8 mouse cellular contexts compared by ENCODE assay signal in the genomic region with DNA sequence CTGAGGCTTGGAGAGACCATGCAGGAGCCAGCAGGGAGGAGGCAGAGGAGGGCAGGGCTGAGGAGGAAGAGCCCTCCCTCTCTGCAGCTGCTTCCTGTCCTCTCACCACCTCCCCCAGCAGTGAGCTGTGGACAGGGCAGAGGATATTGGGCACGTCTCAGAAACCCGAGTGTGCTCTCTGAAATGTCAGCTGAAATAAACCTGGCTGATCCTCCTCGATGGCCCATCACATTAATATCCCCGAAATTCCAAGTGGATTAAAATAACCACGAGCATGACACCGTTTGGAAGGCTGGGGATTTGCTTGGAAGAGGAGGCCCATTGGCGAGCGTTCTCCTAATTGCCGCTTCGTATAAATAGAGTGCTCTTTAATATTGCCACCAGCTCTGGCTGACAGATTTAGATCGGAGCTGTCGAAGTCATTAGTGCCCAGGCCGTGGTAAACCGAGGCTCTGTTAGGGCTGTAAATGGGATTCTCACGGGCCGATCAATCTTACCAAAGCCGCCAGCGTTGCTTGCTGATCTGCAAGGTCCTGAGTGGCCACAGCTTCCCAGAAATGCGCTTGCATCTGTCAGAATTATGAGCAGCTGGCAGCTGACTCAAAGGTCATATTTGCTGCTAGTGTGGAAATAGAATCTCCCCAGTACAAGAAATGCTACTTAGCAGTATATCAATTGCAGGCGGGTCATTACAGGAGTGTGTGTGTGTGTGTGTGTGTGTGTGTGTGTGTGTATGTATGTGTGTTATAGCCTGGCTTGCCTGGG.
A peak's percentile ranks its signal among the peaks of the same experiment; 100 is the strongest.
DNase-seq lines count a peak whose midpoint lies in the region; ATAC-seq and TF ChIP-seq lines count a peak whose summit lies in the region.

No protein-coding gene starts in this region.

- H3K9me3 ChIP-seq in intestine, postnatal 0 days (ENCODE audit: control insufficient read depth), result no peaks in the 10 kb centered on the region

- H3K27ac ChIP-seq in gastrocnemius, adult 2 months, result peak overlapping the region; percentile 92
- no peak overlapping the region for H3K27ac ChIP-seq in intestine, postnatal 0 days (ENCODE audit: low read depth, low read length)
- H3K27ac ChIP-seq in thymus, adult 2 months (ENCODE audit: control insufficient read depth, insufficient read depth, low read length), result no peak overlapping the region

- H3ac ChIP-seq in myocyte (ENCODE audit: control insufficient read depth, insufficient read length), result no peak overlapping the region

- no peaks in the 10 kb centered on the region for H3K4me1 ChIP-seq in intestine, postnatal 0 days (replicated peaks; ENCODE audit: control insufficient read depth, insufficient read depth, low read length)
- H3K4me1 ChIP-seq in thymus, adult 2 months (replicated peaks; ENCODE audit: control insufficient read depth, insufficient read depth, low read length), result peaks cover 5% of the 10 kb centered on the region

- peak; percentile 80 for ATAC-seq in intestine, postnatal 0 days

- no peaks in the 10 kb centered on the region for H3K79me2 ChIP-seq in myocyte (ENCODE audit: control insufficient read depth, insufficient read depth)

- peak overlapping the region; percentile 38 for H3K4me3 ChIP-seq in gastrocnemius, adult 2 months
- H3K4me3 ChIP-seq in intestine, postnatal 0 days (ENCODE audit: low read depth, low read length), result no peak overlapping the region
- H3K4me3 ChIP-seq in myocyte, result peak overlapping the region; percentile 1
- H3K4me3 ChIP-seq in thymus, adult 2 months (ENCODE audit: control insufficient read depth, insufficient read depth, low read length), result no peak overlapping the region

- WGBS in intestine, postnatal 0 days, result 34% methylated on average over 20 of the region's 20 CpGs
- WGBS in thymus, adult 2 months, result 62% methylated on average over 20 of the region's 20 CpGs

- no peak overlapping the region for H3K9ac ChIP-seq in intestine, postnatal 0 days (ENCODE audit: low read depth, low read length)

- H3K36me3 ChIP-seq in intestine, postnatal 0 days (ENCODE audit: control insufficient read depth, insufficient read depth), result no peaks in the 10 kb centered on the region
- H3K36me3 ChIP-seq in myocyte (ENCODE audit: control insufficient read depth, insufficient read depth), result no peaks in the 10 kb centered on the region
- no peaks in the 10 kb centered on the region for H3K36me3 ChIP-seq in thymus, adult 2 months (ENCODE audit: control insufficient read depth, insufficient read depth, low read length)

- H3K4me2 ChIP-seq in intestine, postnatal 0 days (replicated peaks; ENCODE audit: low read depth), result peak overlapping the region; percentile 13; the same call in 1 of the 2 replicates
- H3K4me2 ChIP-seq in myocyte (ENCODE audit: low read depth), result peak overlapping the region; percentile 67

- intact Hi-C loops in heart, postnatal 25 days (cut with DNase I), result loop anchor here (5.0 kb wide), 1 partner anchor 51 kb away; no protein-coding TSS in a partner anchor
- intact Hi-C loops in gastrocnemius, adult 2 months (cut with DNase I), result loop anchor here (5.0 kb wide), 1 partner anchor 89 kb away; no protein-coding TSS in a partner anchor

- peak; percentile 93 for DNase-seq in heart, adult 11 months
- no peak for DNase-seq in heart, postnatal 25 days (ENCODE audit: low spot score)
- DNase-seq in gastrocnemius, adult 2 months, result peak; percentile 83
- DNase-seq in frontal cortex, postnatal 25 days (ENCODE audit: low spot score in 2 of 2), result no peak
- no peak for DNase-seq in ovary, postnatal 10 days (ENCODE audit: low spot score)
- no peak for DNase-seq in thymus, adult 2 months

- TF ChIP-seq CTCF in gastrocnemius, adult 2 months (IDR thresholded peaks at IDR 0.05), result peak; percentile 9; the same call in 1 of the 2 replicates
- no peak for TF ChIP-seq CTCF in intestine, postnatal 0 days (IDR thresholded peaks at IDR 0.05; ENCODE audit: low read depth)
- no peak for TF ChIP-seq CTCF in thymus, adult 2 months (IDR thresholded peaks at IDR 0.05; ENCODE audit: borderline replicate concordance, control insufficient read depth, extremely low read depth, insufficient read depth, low read length, poor library complexity)

- no peaks in the 10 kb centered on the region for H3K27me3 ChIP-seq in intestine, postnatal 0 days (replicated peaks; ENCODE audit: control insufficient read depth, insufficient read depth, low read length)
- no peaks in the 10 kb centered on the region for H3K27me3 ChIP-seq in myocyte (ENCODE audit: control insufficient read depth, insufficient read depth, insufficient read length)
- no peaks in the 10 kb centered on the region for H3K27me3 ChIP-seq in thymus, adult 2 months (ENCODE audit: control insufficient read depth, insufficient read depth, low read length)

- peak; percentile 25 for TF ChIP-seq POLR2A in myocyte (IDR thresholded peaks at IDR 0.05; ENCODE audit: insufficient read length, low read depth)
- TF ChIP-seq POLR2A in thymus, adult 2 months (IDR thresholded peaks at IDR 0.05; ENCODE audit: control insufficient read depth, extremely low read depth, insufficient read depth, low read length, poor library complexity), result no peak

TF ChIP-seq in myocyte, 11 proteins besides CTCF, POLR2A, EP300 and RAD21:
- TF ChIP-seq TCF12 (IDR thresholded peaks at IDR 0.05; ENCODE audit: insufficient read depth, poor library complexity, severe bottlenecking), result peak; percentile 91
- TF ChIP-seq SRF (IDR thresholded peaks at IDR 0.05; ENCODE audit: control insufficient read depth, insufficient read length, low read depth), result no peak
- no peak for TF ChIP-seq E2F4 (IDR thresholded peaks at IDR 0.05; ENCODE audit: insufficient read depth)
- peak; percentile 66 for TF ChIP-seq TCF3 (IDR thresholded peaks at IDR 0.05; ENCODE audit: insufficient read length, low read depth)
- no peak for TF ChIP-seq USF1 (IDR thresholded peaks at IDR 0.05; ENCODE audit: low read depth)
- TF ChIP-seq CEBPB (IDR thresholded peaks at IDR 0.05; ENCODE audit: insufficient read depth, poor library complexity, severe bottlenecking), result no peak
- TF ChIP-seq POLR2AphosphoS2 (IDR thresholded peaks at IDR 0.05; ENCODE audit: insufficient read length, low read depth), result no peak
- TF ChIP-seq MYOG (IDR thresholded peaks at IDR 0.05; ENCODE audit: control insufficient read depth in 1 of 3, insufficient read depth in 1 of 3, insufficient read length in 2 of 3, low read depth in 2 of 3), result peak; percentile 74 to 95 (median 89)
- TF ChIP-seq MAX (IDR thresholded peaks at IDR 0.05; ENCODE audit: low read depth), result no peak
- TF ChIP-seq MYOD1 (IDR thresholded peaks at IDR 0.05; ENCODE audit: control insufficient read depth in 1 of 3, insufficient read length in 2 of 3, low read depth in 2 of 3), result peak; percentile 93 to 97 (median 96)
- TF ChIP-seq REST (IDR thresholded peaks at IDR 0.05; ENCODE audit: insufficient read depth, insufficient read length), result no peak

Comparison
In these comparisons a context has a peak if more than half of its experiments do, and no peak if none do; other contexts are left out.
1. DNase-seq: peak in heart, adult 11 months (single experiment) and gastrocnemius, adult 2 months (single experiment); none in heart, postnatal 25 days (single experiment), frontal cortex, postnatal 25 days (0 of 2), ovary, postnatal 10 days (single experiment) and thymus, adult 2 months (single experiment).
2. H3K4me3 ChIP-seq: peak in gastrocnemius, adult 2 months (single experiment) and myocyte (single experiment); none in intestine, postnatal 0 days (single experiment) and thymus, adult 2 months (single experiment).